Mouse (Mus musculus) neural tube, embryonic 15.5 days (tissue): ENCODE data around the gene Sec13. TPM values are rescaled to one million over a fixed set of nuclear protein-coding genes. Genes with fewer than 3 reads are reported as not detected.

Experiments used
- ATAC-seq: fragments of 200-750 bp; cut with Nextera tagmentation; 2 replicates; pipeline ENCODE4 v1.8.0; 2017; ENCODE audit warnings: mild to moderate bottlenecking, moderate TSS enrichment, moderate library complexity; ENCODE audit not compliant: low FRiP score
- H3K27ac ChIP-seq: fragments of 300-500 bp; sonication (generic); replicated peaks from 2 replicates; pipeline ENCODE4 v1.5.1; 2015; ENCODE audit warnings: mild to moderate bottlenecking, inconsistent platforms
- H3K27me3 ChIP-seq: fragments of 300-500 bp; sonication (generic); replicated peaks from 2 replicates; pipeline ENCODE4 v1.6.1; 2015; ENCODE audit warnings: inconsistent platforms
- H3K36me3 ChIP-seq: fragments of 300-500 bp; sonication (generic); 2 replicates; pipeline ENCODE4 v1.6.1; 2015; ENCODE audit warnings: inconsistent platforms
- H3K4me1 ChIP-seq: fragments of 300-500 bp; sonication (generic); 2 replicates; pipeline ENCODE4 v1.6.1; 2015; ENCODE audit warnings: inconsistent platforms
- H3K4me2 ChIP-seq: fragments of 300-500 bp; sonication (generic); 2 replicates; pipeline ENCODE4 v1.6.1; 2015; ENCODE audit warnings: inconsistent platforms, mild to moderate bottlenecking, moderate library complexity
- H3K4me3 ChIP-seq: fragments of 300-500 bp; sonication (generic); replicated peaks from 2 replicates; pipeline ENCODE4 v1.5.1; 2015; ENCODE audit warnings: mild to moderate bottlenecking, inconsistent platforms
- H3K9ac ChIP-seq: fragments of 300-500 bp; sonication (generic); replicated peaks from 2 replicates; pipeline ENCODE4 v1.6.1; 2015; ENCODE audit warnings: mild to moderate bottlenecking, inconsistent platforms
- H3K9me3 ChIP-seq: fragments of 300-500 bp; sonication (generic); replicated peaks from 2 replicates; pipeline ENCODE4 v1.6.1; 2016; ENCODE audit warnings: inconsistent platforms
- WGBS: fragments of 180-500 bp; shearing (Covaris S2); methylation state at CpG from one replicate; pipeline ENCODE4 v1.1.7; 2015; ENCODE audit warnings: mixed read lengths; 5-methylcytosine and 5-hydroxymethylcytosine counted together
- polyA plus RNA-seq: library from polyadenylated mRNA; unstranded; fragments of >200 nt; fragmentation: Nextera tagmentation; extraction: Ambion mirVana; gene quantifications from 2 replicates; pipeline ENCODE4 v1.2.1, GENCODE M21; 2015

The Sec13 gene
- polyA plus RNA-seq, 1 experiment from 2014 or later, result 194 TPM

- peaks cover 16% of the 10 kb centered on the region for H3K36me3 ChIP-seq
- ATAC-seq, result peak; percentile 0; the same call in 1 of the 2 replicates
- no peaks in the 10 kb centered on the region for H3K9me3 ChIP-seq
- H3K9ac ChIP-seq, result peak overlapping the region; percentile 78
- no peaks in the 10 kb centered on the region for H3K27me3 ChIP-seq
- peaks cover 37% of the 10 kb centered on the region for H3K4me1 ChIP-seq
- peak overlapping the region; percentile 87 for H3K4me3 ChIP-seq
- H3K4me2 ChIP-seq, result peak overlapping the region; percentile 96
- WGBS, result under 1% methylated on average over 92 of the region's 113 CpGs
- peak overlapping the region; percentile 90 for H3K27ac ChIP-seq
Observed at GRCm38 (mm10) chr6:113697222-113698205, 43.0 kb downstream of the Sec13 start.

DNA sequence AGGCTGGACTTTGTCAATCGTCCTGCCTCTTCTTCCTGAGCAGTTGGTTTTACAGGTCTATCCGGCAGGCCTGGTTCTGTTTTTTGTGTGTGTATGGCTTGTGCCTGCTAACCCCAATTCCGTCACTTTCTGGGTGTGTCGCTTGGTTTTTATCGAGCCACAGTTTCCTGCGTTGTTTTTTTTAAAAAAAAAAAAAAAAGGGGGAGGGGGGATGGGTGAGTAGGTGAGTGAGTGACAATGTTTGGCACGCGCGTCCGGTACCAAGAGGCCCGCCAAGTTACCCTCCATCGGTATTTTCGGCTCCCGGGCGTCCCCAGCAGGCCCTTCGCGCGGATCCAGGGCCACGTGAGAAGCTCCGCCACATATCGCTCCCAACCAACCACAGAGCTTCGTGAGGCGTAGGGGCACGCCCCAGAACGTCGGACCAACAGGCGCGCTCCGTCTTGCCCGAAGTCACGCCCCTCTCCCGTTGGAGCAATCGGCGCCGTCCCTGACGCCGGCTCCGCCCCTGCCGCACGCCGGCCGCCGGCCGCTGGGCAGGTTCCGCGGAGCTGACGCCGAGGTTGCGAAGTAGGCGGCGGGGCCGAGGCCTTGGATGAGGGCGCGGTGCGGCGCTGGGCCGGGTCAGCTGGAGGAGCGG is 43.8 kb downstream of the Sec13 start, which contains the start of gene Tatdn2:
TSS of gene Tatdn2 (plus strand) at position 469 of the 640 bp plus-strand sequence.
- H3K9me3 ChIP-seq, result no peaks in the 10 kb centered on the region
- peaks cover 37% of the 10 kb centered on the region for H3K4me1 ChIP-seq
- H3K27me3 ChIP-seq, result no peaks in the 10 kb centered on the region
- peak within 1 kb of the TSS; percentile 96 for H3K4me2 ChIP-seq
- H3K4me3 ChIP-seq, result peak within 1 kb of the TSS; percentile 87
- ATAC-seq, result peak; percentile 100
- WGBS, result under 1% methylated on average over 54 of the region's 58 CpGs
- peak within 1 kb of the TSS; percentile 90 for H3K27ac ChIP-seq
- H3K36me3 ChIP-seq, result peaks cover 8% of the 10 kb centered on the region
- peak within 1 kb of the TSS; percentile 78 for H3K9ac ChIP-seq

DNA sequence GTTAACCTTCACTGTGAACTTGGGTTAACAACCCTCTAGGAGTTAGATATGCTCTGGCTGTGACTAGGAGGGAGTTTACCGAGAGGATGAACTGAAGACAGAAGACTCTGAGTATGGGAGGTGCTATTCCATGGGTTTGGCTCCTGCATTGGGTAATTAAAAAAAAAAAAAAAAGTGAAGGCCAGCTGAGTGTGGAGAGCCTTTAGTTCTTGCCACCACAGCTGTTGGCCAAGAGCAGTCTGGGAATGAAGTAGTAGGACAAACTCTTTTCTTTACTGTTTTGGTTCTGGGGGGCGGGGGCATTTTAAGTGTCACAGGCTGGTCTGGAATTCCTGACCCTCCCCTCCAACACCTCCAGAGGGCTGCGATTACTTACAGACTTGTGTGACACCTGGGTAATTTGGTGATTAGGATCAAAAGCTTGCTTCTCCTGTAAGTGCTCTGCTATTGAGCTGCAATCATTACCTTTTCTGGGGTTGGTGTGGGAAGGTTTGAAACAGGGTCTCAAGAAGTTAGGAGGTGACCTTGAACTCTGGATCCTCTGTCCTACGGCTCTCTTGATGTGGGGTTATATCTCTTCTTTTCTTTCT is 44.7 kb downstream of the Sec13 start:
- H3K27ac ChIP-seq, result peak overlapping the region; percentile 85
- H3K4me2 ChIP-seq, result peak overlapping the region; percentile 96
- H3K27me3 ChIP-seq, result no peaks in the 10 kb centered on the region
- peaks cover 36% of the 10 kb centered on the region for H3K4me1 ChIP-seq
- peak overlapping the region; percentile 49; the same call in 1 of the 2 replicates for H3K9ac ChIP-seq
- peak overlapping the region; percentile 87 for H3K4me3 ChIP-seq
- 67% methylated on average over 4 of the region's 4 CpGs for WGBS
- no peaks in the 10 kb centered on the region for H3K36me3 ChIP-seq
- no peak for ATAC-seq
- H3K9me3 ChIP-seq, result no peaks in the 10 kb centered on the region

GRCm38 (mm10) chr6:113695203-113695602 is 45.3 kb downstream of the Sec13 start:
- no peak overlapping the region for H3K4me3 ChIP-seq
- H3K9ac ChIP-seq, result no peak overlapping the region
- 63% methylated on average over 1 of the region's 1 CpGs for WGBS
- no peak for ATAC-seq
- no peaks in the 10 kb centered on the region for H3K9me3 ChIP-seq
- no peaks in the 10 kb centered on the region for H3K27me3 ChIP-seq
- no peak overlapping the region for H3K27ac ChIP-seq
- H3K4me2 ChIP-seq, result no peak overlapping the region
- H3K36me3 ChIP-seq, result no peaks in the 10 kb centered on the region
- H3K4me1 ChIP-seq, result peaks cover 37% of the 10 kb centered on the region

GRCm38 (mm10) chr6:113693377-113693776 is 47.2 kb downstream of the Sec13 start:
- Histone ChIP-seq H3K27me3 (no peaks in the 10 kb centered on the region), H3K27ac (no peak overlapping the region), H3K4me2 (no peak overlapping the region), H3K36me3 (no peaks in the 10 kb centered on the region), H3K9ac (no peak overlapping the region), H3K4me1 (peaks cover 28% of the 10 kb centered on the region), H3K4me3 (no peak overlapping the region), H3K9me3 (no peaks in the 10 kb centered on the region)
- WGBS, result 91% methylated on average over 5 of the region's 5 CpGs
- no peak for ATAC-seq

DNA sequence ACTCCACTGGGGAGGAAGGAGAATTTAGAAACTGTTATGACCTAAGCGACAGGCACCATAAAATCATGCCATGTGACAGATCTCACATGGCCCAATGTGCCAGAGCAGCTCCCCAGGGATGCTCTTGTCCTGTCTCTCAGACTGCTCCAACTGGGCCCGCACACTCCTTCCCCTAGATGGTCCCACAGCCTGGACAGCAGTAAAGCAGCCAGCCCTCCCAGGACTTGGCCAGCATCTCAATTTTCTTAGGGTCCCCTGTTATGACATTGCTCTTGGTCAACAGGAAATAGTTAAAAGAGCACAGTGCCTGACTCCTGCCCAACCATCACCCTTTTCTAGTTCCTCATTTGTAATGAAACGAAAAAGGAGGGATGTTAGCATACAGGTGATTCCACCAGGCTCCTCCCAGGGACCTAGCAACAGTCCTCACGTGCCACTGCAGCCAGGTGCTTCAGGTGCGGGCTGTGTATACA is 47.8 kb downstream of the Sec13 start:
- Histone ChIP-seq H3K36me3 (no peaks in the 10 kb centered on the region), H3K27ac (no peak overlapping the region), H3K4me2 (no peak overlapping the region), H3K9ac (no peak overlapping the region), H3K4me1 (peaks cover 21% of the 10 kb centered on the region), H3K4me3 (no peak overlapping the region), H3K9me3 (no peaks in the 10 kb centered on the region), H3K27me3 (no peaks in the 10 kb centered on the region)
- no peak for ATAC-seq
- 82% methylated on average over 5 of the region's 5 CpGs for WGBS

- H3K27ac ChIP-seq, result peak overlapping the region; percentile 56; the same call in 1 of the 2 replicates
- no peaks in the 10 kb centered on the region for H3K36me3 ChIP-seq
- H3K9me3 ChIP-seq, result no peaks in the 10 kb centered on the region
- ATAC-seq, result no peak
- peak overlapping the region; percentile 28; the same call in 1 of the 2 replicates for H3K9ac ChIP-seq
- 77% methylated on average over 4 of the region's 4 CpGs for WGBS
- H3K4me1 ChIP-seq, result peaks cover 17% of the 10 kb centered on the region
- H3K27me3 ChIP-seq, result no peaks in the 10 kb centered on the region
- H3K4me3 ChIP-seq, result no peak overlapping the region
- H3K4me2 ChIP-seq, result peak overlapping the region; percentile 34
Observed at GRCm38 (mm10) chr6:113691084-113691462, 49.5 kb downstream of the Sec13 start.

- Histone ChIP-seq H3K36me3 (no peaks in the 10 kb centered on the region), H3K27ac (peak overlapping the region; percentile 56; the same call in 1 of the 2 replicates), H3K9ac (peak overlapping the region; percentile 28; the same call in 1 of the 2 replicates), H3K4me1 (peaks cover 14% of the 10 kb centered on the region), H3K4me2 (peak overlapping the region; percentile 34), H3K4me3 (no peak overlapping the region), H3K9me3 (no peaks in the 10 kb centered on the region), H3K27me3 (no peaks in the 10 kb centered on the region)
- 6% methylated on average over 14 of the region's 14 CpGs for WGBS
- ATAC-seq, result no peak
Observed at GRCm38 (mm10) chr6:113690400-113691083, 50.0 kb downstream of the Sec13 start.

DNA sequence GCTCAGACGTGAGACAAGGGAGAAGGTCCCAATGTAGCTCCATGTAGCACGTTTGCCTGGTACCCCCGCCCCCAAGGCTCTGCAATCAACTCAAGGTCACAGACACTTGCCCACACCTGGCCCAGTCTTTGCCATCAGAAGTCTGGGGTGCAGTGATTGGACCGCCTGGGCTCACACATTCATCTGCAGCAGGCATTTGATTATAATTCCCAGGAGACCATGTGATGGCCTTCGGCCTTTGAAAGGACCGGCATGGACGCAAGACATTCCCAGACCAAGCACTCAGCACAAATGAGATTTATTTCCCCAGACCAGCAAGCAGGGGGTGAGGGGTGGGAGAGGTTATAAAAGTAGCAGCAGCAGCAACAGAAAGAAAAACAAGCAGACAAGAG is 50.5 kb downstream of the Sec13 start:
- Histone ChIP-seq H3K9ac (no peak overlapping the region), H3K27ac (peak overlapping the region; percentile 56; the same call in 1 of the 2 replicates), H3K4me2 (no peak overlapping the region), H3K27me3 (no peaks in the 10 kb centered on the region), H3K4me3 (no peak overlapping the region), H3K36me3 (no peaks in the 10 kb centered on the region), H3K9me3 (no peaks in the 10 kb centered on the region), H3K4me1 (peaks cover 14% of the 10 kb centered on the region)
- ATAC-seq, result no peak
- WGBS, result 10% methylated on average over 7 of the region's 7 CpGs

- Histone ChIP-seq H3K4me2 (no peak overlapping the region), H3K4me1 (peaks cover 14% of the 10 kb centered on the region), H3K27me3 (no peaks in the 10 kb centered on the region), H3K4me3 (no peak overlapping the region), H3K36me3 (0 out of 2 replicates have a peak, but pooled peaks cover 2% of the 10 kb centered on the region), H3K9ac (no peak overlapping the region), H3K9me3 (no peaks in the 10 kb centered on the region), H3K27ac (no peak overlapping the region)
- 49% methylated on average over 8 of the region's 8 CpGs for WGBS
- no peak for ATAC-seq
Observed at GRCm38 (mm10) chr6:113686551-113687125, 53.9 kb downstream of the Sec13 start.
